Mouse (Mus musculus): ENCODE data around the gene Tfap2a.

The Tfap2a gene

DNA sequence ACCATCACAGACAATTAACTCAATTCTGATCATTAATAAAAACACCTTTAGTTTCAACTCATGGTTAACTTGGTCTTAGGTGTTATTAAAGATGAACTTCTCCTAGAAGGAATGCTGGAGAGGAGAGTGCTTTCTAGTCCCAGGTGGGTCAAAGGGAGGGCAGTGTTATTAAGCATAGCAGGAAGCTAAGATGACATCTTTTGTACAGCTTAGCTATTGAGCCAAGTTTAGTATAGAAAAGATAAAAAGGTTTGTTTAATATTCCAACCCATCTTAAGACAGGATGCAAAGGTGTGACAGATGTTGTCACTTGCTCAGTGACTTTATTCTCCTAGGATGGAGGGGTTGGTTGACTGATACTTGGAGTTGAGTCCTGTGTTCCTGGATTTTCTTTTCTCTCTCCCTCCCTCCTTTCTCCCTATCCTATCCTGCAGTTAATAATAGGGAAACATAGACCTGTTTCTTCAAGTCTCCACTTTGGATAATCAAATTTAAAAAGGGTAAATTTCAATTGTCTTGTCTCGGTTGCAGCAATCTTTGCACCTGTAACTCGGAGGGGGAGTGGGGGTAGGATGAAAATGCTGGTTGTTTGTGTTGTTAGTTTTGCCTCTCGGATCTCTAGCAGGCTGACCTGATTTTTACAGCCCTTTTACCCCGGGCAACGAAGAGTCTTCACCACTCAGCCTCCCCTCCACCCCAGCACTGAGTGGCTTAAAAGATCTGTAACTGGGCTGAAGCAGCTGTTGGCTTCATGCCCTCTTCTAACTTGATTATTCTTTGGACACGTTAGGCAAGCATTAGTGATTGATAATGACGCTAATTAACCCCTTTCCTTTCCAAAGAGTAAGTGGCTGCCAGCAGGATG, 26.3 kb downstream of the Tfap2a start:
- no peak for DNase-seq (ENCODE audit: low spot score in 2 of 2)

DNA sequence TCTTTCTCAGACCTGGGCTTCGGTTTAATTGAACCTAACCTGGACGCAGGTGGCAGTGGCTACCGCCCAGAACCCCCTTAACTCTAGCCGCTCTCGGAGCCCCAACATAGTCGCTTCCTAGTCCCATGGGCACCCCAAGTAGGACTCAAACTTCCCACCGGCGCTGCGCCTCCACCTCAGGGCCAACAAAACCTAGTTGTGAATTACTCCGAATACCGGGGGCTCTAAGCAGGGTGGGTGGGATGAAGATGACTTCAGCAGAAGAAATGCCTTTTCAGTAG, 28.2 kb downstream of the Tfap2a start:
- no peak for DNase-seq (ENCODE audit: low spot score in 2 of 2)

DNA sequence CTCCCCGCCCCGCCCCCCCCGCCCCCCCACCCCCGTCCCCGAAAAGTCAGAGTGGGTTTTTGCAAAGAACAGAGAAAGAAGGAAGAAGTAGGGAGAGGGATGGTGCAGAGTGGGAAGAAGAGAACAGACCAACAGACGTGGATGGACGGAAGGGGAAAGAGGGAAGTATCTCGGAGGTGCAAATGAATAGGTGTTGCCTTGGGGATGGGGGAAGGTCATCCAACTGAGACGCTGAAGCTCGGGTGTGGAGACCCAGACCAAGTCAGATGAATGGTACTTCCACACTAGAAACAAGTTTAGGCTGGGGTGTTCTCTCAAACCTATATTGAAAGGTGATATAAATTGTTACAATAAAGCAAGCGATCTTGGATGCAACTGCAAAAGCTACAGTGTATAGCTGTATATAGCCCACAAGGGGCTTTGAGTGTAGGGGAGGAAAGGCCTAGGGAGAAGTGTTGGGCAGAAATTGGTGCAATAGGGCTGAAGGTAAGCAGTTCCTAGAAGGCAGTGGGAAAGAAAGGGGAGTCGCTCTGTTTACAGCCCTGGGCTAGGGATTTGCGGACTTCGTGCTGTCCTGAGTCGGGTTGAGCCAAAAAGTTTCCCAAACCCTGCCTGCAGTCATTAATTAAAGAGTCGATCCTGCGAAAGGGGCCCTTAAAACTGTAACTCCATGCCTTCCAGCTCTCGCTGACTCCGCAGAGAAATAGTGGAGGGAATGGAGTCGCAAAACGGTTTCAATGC, 28.7 kb downstream of the Tfap2a start:
- no peak for DNase-seq (ENCODE audit: low spot score in 2 of 2)

DNA sequence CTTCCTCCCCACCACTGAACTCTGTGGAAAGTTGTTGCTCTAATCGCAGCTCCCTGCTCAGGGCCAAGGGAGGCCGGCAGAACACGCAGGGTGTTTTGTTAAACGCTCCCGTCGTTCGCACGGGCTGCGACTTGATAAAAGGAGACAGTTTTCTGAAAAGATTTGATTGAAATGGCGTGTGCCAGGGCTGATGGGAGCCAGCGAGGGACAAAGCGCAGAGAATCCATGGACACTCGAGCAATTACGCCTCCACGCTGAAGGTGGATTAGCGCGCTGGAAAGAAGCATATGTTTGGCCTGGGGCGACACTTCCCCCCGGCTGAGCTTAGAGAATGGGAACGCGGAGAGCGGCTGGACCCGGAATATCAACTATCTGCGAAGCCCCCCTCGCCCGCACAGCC, 29.3 kb downstream of the Tfap2a start:
- no peak for DNase-seq (ENCODE audit: low spot score in 2 of 2)

DNA sequence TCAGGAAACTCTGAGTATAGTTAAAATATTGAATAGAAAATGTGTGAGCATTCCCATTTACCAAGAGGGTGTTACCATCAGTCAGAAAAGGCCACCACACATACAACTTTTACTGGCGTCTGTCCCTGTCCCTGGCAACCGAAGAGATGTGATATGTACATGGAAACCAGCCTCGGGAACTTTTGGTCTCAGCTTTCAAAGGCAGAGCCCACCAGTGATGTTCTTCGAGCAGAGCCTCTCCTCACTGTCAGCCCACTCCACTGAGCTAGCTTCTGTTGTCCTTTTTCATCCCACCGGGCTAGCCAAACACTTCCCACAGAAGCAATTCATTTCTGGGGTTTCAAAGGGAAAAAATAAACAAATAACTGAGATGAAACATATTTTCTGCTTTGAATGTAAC, 29.9 kb downstream of the Tfap2a start:
- no peak for DNase-seq (ENCODE audit: low spot score in 2 of 2)

DNA sequence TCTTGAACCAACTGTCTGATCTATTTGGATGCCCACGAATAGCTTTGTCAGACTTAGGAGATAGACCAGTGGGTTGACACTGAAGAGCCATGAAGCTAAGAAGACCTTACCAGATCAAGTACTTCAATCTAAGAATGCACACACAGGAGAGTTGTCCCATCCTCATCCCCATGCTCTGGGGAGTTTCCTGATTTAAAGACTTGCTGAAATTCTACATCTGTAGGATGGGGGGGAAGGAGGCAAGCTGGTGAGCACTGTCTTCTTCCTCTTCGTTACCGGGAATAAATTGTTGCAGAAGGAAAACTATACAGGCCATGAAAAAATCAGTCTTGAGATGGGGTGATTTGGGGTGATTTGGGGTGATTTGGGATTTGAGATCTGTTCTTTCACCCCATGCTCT, 30.5 kb downstream of the Tfap2a start:
- DNase-seq (ENCODE audit: low spot score in 2 of 2), result no peak

DNA sequence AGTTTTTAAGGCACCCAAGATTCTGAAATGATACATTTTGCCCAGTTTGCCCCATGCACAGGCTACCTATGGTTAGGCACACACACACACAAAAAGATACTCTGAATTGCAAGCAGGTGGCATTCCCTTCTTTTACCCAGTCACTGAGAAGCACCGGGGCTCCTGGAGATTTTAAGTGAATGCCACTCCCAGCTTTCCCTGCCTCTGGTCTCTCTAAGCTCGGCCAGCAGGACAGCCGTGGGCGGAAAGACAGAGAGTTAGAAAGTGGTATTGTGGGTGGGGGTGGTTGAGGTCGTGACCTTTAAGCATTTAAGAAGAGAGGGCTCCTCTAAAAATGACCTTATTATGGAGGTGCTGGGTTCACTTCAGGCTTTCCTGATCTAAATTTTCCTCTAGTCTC, 31.6 kb downstream of the Tfap2a start:
- no peak for DNase-seq (ENCODE audit: low spot score in 2 of 2)

DNA sequence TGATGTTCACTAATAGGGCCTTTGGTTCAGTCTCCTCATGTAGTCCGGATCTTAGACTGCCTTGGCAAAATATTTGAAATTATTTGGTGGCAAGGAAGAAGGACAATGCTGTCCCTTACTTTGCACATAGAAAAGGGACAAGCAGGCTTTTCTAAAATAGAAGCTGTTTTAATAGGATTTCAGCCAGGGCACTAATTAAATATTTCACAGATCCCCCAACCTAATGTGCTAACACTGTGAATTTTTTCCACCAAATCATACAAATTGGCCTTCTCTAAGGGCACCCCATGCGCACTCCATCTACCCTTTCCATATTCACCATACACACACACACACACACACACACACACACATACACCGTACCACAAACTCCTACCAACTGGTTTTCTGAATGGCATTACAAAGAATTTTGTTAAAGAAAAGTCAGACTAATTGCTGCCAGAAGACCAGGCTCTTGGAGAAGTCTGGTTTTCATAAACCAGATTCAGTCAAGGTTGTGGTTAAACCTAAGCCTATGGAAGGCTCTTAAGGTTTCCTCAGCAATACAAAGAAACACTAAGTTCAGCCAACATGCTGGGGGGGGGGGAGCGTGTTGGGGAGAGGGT, 32.3 kb downstream of the Tfap2a start:
- DNase-seq (ENCODE audit: low spot score in 2 of 2), result no peak

DNA sequence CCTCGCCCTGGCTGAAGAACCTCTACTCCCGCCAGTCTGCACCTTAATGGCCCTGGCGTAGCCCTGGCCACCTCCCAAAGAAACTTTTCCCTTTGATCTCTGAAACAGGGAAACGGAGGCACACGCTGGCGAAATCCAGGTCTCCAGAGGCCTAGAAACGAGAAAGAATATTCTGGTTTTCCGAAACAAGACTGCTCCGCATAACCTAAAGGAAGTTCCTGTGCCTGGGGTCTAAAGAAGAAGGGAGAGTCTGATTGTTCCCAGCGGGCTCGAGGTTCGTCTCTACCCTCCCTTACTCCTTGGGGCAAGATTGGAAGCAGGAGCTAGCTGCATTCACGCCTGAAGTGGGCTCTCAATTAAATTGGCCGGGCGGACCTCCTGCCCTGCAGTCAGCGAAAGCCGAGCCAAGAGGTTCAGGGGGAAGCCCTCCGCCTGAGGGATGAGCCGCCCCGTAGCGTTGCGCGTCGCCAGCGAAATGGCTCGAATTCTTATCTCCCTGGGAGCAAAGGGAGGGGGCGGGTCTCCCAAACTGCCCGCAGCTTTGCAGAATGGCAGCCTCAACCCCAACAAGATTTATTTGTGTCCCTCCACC, 33.2 kb downstream of the Tfap2a start:
- no peak for DNase-seq (ENCODE audit: low spot score in 2 of 2)

DNA sequence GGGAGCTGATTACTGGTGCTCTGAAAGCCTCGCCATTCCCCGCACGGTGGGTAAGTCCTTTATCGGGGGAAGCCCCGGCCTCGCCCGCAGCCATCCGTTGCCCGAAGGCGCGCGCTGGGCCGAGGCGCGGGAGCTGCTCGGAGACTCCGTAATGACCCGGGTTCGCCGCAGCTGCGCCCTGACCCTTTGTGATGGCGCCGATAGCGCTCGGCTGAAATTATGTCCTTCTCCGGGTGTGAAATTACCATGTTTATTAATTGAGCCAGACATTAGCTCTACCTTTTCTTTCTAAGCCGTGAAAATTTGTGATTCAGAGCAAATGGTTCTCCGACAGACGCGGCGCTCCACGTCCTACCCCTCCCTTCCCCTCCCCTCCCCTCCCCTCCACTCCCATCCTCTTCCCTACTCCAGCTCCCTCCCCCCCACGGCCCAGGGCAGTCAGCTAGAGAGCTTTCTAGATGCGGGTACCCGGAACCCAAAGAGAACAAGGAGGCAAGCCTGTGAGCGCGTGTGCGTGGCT, 34.1 kb downstream of the Tfap2a start:
- no peak for DNase-seq (ENCODE audit: low spot score in 2 of 2)

DNA sequence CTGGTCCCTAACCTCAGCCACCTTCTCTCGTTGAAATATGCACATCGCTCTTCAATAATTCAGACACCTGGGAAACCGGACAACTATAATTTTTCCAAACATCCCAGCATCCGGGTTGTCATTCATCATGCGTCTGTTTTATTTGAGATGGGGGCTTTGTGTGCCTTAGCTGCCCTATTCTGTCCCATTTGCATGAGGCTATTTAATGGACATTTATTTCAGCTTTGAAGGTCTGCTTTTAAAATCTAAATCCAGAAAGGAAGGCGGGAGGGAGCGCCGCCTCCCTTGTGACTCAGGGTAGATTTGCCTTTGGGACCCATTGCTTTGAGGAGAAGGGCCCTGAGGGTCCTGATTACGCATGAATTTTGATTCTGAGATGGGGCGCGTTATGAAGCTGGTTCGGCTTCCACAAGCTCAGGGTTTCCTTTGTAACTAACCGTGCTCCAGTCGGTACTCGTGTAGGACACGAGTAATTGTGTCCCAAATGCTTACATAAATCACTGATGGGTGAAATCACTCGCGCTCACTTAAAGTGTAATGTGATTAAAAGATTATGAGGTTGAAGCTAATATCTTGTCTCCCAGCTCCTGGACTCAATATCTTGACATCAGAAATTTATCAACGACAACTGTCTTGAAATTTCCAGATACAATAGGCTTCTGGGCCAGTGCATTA, 34.9 kb downstream of the Tfap2a start:
- no peak for DNase-seq (ENCODE audit: low spot score in 2 of 2)

DNA sequence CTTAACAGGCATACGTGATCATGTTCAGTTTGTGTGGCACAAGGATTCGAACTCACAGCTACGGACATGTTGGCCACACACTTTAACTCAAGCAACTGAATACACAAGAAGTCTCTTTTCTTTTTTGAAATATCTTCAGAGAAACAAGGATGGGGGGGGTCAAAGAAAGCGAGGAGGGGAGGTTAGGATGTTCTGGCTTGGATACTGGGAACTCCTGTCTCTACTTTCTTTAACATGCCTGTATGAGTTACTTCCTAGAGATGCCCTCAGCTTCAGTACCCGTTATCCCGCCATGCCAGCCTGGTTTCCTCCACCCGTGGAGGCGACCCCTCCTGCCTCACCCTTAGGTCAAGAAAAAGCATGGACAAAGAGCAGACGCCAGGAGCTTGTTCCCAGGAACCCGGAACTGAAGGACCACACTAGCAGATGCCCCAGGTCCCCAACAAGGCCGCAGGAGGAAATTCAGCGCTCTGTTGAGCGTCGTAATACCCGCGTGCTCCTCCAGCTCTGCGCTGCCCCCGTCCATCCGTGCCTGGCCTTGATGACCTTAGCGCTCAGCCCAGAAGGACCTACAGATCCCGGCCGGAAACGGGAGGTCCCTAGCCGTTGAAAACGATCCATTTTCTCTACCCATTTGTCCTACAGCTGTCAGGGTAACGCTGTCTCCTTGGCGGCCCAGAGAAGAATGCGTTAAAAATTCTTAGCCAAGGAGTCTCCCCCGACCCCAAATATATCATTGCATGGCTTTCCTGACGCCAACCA, 35.6 kb downstream of the Tfap2a start:
- no peak for DNase-seq (ENCODE audit: low spot score in 2 of 2)

DNA sequence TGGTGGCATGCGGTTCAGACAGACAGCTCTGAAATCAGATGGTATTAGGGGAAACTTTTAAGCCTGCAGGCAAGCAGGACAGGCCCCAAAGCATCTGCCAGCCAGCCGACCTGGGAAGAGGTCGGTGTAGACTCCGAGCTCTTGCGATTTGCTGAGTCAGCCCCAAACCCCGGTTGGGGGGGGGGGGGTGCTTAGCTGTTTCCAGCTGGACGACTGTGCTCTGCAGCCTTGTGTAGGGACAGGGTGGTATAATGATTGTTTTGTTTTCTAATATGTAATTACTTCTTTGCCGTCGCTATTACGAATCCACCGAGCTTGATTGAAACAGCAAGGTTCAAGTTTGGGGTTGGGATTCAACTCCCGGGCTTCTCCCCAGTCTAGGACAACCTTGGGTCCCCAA, 36.5 kb downstream of the Tfap2a start:
- DNase-seq (ENCODE audit: low spot score in 2 of 2), result no peak

DNA sequence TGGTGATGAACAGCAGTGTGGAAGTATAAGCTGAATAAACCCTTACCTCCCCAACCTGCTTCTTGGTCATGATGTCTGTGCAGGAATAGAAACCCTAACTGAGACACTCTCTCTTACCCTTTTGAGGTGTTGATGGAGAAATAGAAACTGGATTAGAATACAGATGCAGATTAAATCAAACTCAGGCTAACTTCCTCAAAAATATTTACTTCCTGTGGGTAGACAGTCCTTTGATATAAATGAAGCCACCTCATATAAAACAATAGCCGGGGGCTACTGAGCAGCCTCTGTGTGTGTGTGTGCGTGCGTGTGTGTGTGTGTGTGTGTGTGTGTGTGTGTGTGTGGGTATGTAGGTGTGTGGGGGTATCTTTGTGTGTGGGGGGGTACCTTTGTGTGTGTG, 52.4 kb downstream of the Tfap2a start:
- no peak for DNase-seq (ENCODE audit: low spot score in 2 of 2)

DNA sequence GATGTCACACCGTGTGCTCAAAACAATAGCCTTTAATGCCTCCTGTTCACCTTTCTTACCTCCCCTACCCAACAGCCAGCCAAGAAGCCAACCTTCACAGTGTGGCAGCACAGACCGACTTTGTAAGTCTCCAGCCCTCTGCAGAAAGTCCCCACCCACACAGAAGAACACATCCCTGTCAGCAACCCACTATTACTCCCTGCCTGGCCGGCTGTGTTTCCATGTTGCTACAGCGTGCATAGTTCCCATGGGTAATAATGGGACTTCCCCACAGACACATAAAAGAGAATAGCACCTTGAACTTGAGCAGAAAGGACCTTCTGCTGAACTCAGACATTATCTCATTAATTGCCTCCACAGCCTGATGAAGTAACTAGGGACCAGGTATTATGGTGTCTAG, 61.4 kb downstream of the Tfap2a start:
- no peak for DNase-seq (ENCODE audit: low spot score in 2 of 2)

All from spleen, postnatal 14 days (tissue).